In genomic region chr4:144998808-144999571, GRCm38 (mm10) we compare ENCODE assay signal across 9 mouse cellular contexts.
A peak's percentile ranks its signal among the peaks of the same experiment; 100 is the strongest.
DNase-seq lines count a peak whose midpoint lies in the region; ATAC-seq and TF ChIP-seq lines count a peak whose summit lies in the region.
"Had no signal": no experiment of that assay in that cellular context is flagged by ENCODE, and none has a peak within 500 bp of the region (broad histone marks: within the 10 kb centered on the region; RNA-seq: fewer than 3 reads in every experiment).

No protein-coding gene starts in this region.

- no peak overlapping the region for H3K9ac ChIP-seq in heart, embryonic 15.5 days
- no peak overlapping the region for H3K9ac ChIP-seq in hindbrain, embryonic 11.5 days (ENCODE audit: low read depth, low read length)

- no peak for TF ChIP-seq CTCF in bone marrow, adult 2 months (IDR thresholded peaks at IDR 0.05; ENCODE audit: control insufficient read depth, insufficient read depth, low read length)

- H3K9me3 ChIP-seq in heart, embryonic 15.5 days (replicated peaks) = no peaks in the 10 kb centered on the region
- no peaks in the 10 kb centered on the region for H3K9me3 ChIP-seq in hindbrain, embryonic 11.5 days (ENCODE audit: control insufficient read depth, low read length)
- H3K9me3 ChIP-seq in megakaryocyte, embryonic 14.5 days = no peaks in the 10 kb centered on the region

- no peaks in the 10 kb centered on the region for H3K27me3 ChIP-seq in heart, embryonic 15.5 days
- H3K27me3 ChIP-seq in hindbrain, embryonic 11.5 days (ENCODE audit: control insufficient read depth, insufficient read depth, low read length) = no peaks in the 10 kb centered on the region
- H3K27me3 ChIP-seq in megakaryocyte, embryonic 14.5 days (replicated peaks) = no peaks in the 10 kb centered on the region

- H3K36me3 ChIP-seq in heart, embryonic 15.5 days = no peaks in the 10 kb centered on the region
- H3K36me3 ChIP-seq in hindbrain, embryonic 11.5 days (ENCODE audit: control insufficient read depth, insufficient read depth, low read length) = no peaks in the 10 kb centered on the region
- peaks cover 63% of the 10 kb centered on the region for H3K36me3 ChIP-seq in megakaryocyte, embryonic 14.5 days (replicated peaks; ENCODE audit: low read length)

- no peak for TF ChIP-seq POLR2A in bone marrow, adult 2 months (IDR thresholded peaks at IDR 0.05; ENCODE audit: borderline replicate concordance, control insufficient read depth, low read depth, low read length)

- 82% methylated on average over 2 of the region's 2 CpGs for WGBS in heart, embryonic 15.5 days
- WGBS in bone marrow, adult 2 months = 47% methylated on average over 2 of the region's 2 CpGs
- WGBS in hindbrain, embryonic 11.5 days = 64% methylated on average over 2 of the region's 2 CpGs

- DNase-seq in heart, adult 8-10 months (ENCODE audit: low spot score) = no peak
- no peak for DNase-seq in hindbrain, embryonic 11.5 days (ENCODE audit: low spot score)
- no peak for DNase-seq in retina, postnatal 1 day
- DNase-seq in cerebellum, postnatal 14 days = no peak
- no peak for DNase-seq in frontal cortex, postnatal 36 days (ENCODE audit: low spot score in 2 of 2)
- DNase-seq: cerebellum, adult 9-10 months had no signal

- peak overlapping the region; percentile 88 for H3K27ac ChIP-seq in heart, embryonic 15.5 days
- H3K27ac ChIP-seq in bone marrow, adult 2 months (ENCODE audit: control insufficient read depth, insufficient read depth, low read depth, low read length, poor library complexity) = peak overlapping the region; percentile 79
- peak overlapping the region; percentile 45; the same call in 1 of the 2 replicates for H3K27ac ChIP-seq in hindbrain, embryonic 11.5 days (ENCODE audit: low read depth, low read length)

- no peak overlapping the region for H3K4me3 ChIP-seq in heart, embryonic 15.5 days
- no peak overlapping the region for H3K4me3 ChIP-seq in bone marrow, adult 2 months (replicated peaks; ENCODE audit: control insufficient read depth, low read depth, low read length)
- no peak overlapping the region for H3K4me3 ChIP-seq in hindbrain, embryonic 11.5 days (ENCODE audit: low read depth, low read length)
- peak overlapping the region; percentile 48 for H3K4me3 ChIP-seq in megakaryocyte, embryonic 14.5 days (replicated peaks)

- no peak for ATAC-seq in heart, embryonic 15.5 days (replicated peaks; ENCODE audit: insufficient number of reproducible peaks, insufficient read depth, low FRiP score, low read depth)
- ATAC-seq in hindbrain, embryonic 11.5 days (ENCODE audit: low FRiP score) = no peak; the same call in 1 of the 2 replicates

- no peak overlapping the region for H3K4me2 ChIP-seq in heart, embryonic 15.5 days
- H3K4me2 ChIP-seq in hindbrain, embryonic 11.5 days (replicated peaks; ENCODE audit: low read depth, low read length) = no peak overlapping the region

- peaks cover 35% of the 10 kb centered on the region for H3K4me1 ChIP-seq in heart, embryonic 15.5 days (replicated peaks)
- H3K4me1 ChIP-seq in bone marrow, adult 2 months (ENCODE audit: control insufficient read depth, insufficient read depth, low read length) = peaks cover 16% of the 10 kb centered on the region; the same call in 1 of the 2 replicates
- H3K4me1 ChIP-seq in hindbrain, embryonic 11.5 days (replicated peaks; ENCODE audit: control insufficient read depth, insufficient read depth, low read length) = no peaks in the 10 kb centered on the region; the same call in none of the 2 replicates
- H3K4me1 ChIP-seq in megakaryocyte, embryonic 14.5 days = peaks cover 96% of the 10 kb centered on the region
